Mouse (Mus musculus) lung, postnatal 0 days (tissue): Measurements from ENCODE around the gene Pycr1.

Experiments used
- CTCF ChIP-seq: IDR thresholded peaks from 2 replicates; pipeline ENCODE4 v1.5.1; 2016; ENCODE audit warnings: antibody characterized with exemption, mild to moderate bottlenecking
- EP300 ChIP-seq: IDR thresholded peaks from 2 replicates; pipeline ENCODE4 v1.6.1; 2016; ENCODE audit warnings: antibody characterized with exemption, mild to moderate bottlenecking, control low read depth

DNA sequence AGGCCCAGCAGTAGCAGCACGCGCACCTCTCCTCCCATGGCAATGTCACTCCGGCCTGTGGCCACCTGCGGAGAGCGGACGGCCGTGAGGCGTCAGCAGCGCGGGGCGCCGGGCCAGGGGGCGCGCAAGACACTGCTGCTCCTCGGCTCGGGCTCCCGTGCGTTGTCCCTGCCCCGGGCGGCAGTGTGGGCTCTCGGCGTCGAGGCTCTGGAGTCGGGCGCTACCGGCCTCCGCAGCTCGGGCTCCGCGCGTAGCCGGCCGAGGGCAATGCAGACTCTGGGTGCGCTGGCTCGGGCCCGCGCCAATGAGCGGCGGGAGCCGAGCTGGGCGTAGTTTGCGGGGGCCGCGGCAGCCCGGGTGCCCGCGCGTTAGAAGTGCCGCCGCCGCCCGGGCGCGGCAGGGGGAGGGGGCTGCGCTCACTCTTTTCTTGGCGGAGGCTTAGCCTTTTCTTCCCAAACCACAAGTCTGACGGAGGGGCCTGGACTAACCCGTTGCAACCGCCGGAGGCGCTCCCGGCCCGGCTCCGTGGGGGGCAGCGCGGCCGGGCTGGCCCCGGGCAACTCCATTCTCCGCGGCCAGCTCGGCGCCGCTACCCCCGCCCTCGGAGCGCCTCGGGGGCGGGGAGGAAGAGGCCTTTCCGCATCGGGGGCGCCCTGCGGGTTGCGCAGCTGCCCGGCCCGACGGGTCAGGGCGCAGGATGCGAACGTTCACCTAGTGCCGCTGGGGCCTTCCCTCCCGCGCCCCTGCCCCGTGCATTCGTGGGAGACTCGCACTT is 16.9 kb upstream of the Pycr1 start:
- TF ChIP-seq CTCF, result peak; percentile 41
- no peak for TF ChIP-seq EP300
